Mouse (Mus musculus) cerebellum, adult 11 months (tissue): ENCODE measurements around the gene Fam181a.

Experiments used
- DNase-seq: peaks from one replicate; pipeline ENCODE4 v3.0.0; 2022

Fam181a gene

DNA sequence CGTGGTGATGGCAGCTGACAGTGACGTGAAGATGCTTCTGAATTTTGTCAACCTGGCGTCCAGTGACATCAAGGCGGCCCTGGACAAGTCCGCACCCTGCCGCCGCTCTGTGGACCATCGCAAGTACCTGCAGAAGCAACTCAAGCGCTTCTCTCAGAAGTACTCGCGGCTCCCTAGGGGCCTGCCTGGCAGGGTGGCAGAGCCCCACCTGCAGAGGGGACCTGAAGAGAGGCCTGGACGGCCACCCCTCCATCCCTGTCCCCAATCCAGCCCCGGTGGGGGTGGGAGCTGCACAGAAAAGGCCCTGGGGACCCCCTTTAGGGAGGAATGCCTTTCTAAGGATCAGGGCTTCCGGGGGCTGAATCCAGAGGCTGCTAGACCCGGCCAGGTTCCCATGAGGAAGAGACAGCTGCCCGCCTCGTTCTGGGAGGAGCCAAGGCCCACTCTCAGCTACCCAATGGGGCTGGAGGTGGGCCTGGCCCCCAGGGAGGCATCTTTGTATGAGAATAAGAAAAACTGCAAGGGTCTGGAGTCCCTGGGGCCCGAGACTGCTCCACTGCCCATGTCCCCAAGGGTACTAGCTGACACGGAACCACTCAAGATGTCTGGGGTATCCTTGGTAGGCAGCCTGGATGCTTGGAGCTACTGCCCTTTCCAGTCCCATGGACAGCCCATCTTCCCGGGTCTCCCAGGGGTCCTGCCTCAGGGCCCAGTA lies 5.2 kb downstream of the Fam181a start:
- no peak for DNase-seq

DNA sequence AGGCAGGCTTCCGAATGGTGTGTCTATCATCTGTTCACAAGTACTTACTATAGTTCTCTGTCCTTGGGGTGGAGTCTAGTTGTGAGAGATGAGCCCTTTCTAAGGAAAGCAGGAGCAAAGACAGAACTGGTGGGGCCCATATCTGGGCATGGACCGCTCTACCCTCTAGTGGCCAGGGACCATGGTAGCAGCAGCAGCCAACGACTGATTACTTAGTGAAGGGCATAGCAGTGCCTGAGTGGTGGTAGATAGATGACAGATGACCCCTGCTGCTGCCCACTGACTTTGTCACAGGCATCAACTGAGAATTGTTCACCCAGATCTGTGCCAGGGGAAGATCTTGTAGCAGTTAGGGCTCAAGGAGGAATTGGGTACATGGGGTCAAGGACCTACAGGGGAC lies 12.0 kb downstream of the Fam181a start:
- no peak for DNase-seq

DNA sequence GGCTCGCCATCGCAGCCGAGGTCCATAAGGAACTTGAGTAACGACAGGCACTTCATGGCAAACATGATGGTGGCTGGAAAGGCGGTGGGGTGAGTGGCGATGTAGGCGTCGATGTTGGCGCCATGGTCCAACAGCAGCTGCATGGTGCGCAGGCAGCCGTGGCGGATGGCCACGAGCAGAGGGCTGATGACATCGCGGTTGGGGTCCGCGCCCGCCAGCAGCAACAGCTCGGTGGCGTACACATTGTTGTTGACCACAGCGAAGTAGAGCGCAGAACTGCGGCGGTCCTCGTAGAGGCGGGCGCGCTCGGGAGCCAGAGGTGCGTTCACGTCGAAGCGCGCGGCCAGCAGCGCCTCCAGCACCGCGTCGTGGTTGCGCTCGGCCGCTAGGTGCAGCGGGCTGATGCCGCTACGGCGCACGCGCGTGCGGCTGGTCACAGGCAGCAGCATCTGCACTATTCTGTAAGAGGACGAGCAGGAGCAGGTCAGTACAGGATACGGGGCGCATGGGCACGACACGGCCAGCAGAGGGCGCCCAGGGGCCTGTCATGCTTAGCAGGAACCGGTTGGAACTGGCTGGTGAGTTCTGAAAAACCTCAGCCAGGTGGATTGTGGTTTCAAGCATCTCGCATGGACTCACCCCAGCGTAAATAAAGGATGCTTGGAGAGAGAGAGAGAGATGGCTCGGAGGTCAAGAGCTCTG lies 14.5 kb downstream of the Fam181a start:
- peak; percentile 70 for DNase-seq

DNA sequence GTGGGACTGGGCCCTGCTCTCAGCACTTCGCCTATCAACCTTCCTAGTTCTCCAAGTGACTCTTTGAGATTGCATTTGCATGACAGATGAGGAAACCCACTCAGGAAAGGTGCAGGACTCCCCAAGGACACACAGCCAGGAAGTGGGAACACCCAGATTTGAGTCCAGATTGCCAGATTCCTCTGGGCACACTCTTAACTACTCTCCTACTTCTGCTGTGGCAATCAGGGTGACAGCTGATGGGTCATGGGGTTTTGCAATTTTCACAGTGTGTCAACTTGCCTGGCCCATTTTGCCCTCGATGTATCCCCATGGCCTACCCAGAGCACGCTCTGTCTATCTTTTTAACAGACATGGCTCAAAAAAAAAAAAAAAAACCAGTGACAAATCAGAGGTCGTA lies 15.8 kb downstream of the Fam181a start:
- DNase-seq: no peak

DNA sequence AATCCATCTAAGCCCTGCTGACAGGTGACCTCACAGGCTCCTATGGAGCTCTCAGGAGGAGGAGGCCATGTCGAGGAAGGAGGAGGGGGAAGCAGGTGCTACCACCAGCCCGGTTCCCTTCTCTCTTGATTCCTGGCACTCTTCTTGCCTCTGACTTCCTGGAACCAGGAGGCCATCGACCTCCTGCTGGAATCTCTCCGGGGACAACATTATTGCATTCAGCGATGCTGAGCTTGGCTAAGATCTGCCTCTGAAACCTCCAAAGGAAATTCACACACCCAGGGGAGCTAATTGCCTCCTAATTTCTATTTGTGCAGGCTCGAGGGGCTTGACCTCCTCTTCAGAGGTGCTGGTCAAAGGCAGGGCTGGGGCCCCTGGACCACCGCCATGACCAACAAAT lies 16.3 kb downstream of the Fam181a start:
- DNase-seq: no peak

DNA sequence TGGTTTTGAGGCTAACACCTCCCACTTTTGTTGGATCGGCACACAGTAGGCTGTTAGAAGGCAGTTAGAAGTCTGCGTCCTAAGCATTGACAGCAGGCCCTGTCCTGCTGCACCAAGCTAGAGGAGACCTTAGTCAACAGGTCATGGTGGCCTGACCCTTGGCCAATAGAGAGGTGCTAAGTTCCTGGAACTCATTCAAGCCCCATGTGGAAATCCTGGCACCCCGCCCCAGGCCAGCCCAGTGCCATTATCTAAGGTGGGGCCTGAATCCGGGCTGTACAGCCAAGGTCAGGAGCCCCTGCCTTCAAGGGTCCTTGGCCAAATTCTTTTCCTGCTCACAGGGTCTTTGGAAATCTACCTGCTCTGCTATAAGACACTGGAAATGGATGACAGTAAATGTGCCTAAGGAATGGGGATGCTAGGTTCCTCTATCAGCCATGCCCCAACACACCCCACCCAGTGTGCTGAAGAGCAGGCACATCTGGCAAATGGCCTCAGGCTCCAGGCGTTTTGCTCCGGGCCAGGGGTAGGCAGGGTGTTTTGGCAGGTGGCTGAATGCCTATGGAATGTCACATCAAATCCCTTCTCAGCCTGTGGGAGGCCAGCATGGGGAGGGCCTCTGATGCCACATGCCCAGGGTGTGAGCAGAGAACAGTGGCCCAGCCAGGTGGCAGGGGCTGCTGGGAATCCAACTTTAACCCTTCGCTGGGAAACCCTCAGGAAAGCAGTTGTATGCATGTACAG lies 17.8 kb downstream of the Fam181a start:
- no peak for DNase-seq

DNA sequence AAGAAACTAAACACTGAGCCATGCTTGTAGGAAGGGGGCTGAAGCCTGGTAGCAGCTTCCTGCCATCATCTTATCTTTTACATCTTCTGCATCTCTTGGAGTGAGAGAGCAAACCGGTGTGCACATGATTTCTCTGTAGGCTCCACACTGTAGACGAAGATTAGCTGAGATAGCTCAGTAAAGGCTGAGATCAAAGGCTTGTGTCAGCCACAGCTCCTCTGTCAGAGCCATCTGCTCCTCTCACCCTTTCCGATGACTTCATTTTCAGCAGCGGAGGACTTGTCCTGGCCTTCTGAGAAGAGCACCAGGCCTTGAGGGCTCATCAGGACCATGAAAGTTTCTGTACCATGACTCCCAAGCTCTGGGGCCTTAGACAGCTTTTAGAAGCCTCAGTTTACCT lies 20.7 kb downstream of the Fam181a start:
- DNase-seq: no peak

DNA sequence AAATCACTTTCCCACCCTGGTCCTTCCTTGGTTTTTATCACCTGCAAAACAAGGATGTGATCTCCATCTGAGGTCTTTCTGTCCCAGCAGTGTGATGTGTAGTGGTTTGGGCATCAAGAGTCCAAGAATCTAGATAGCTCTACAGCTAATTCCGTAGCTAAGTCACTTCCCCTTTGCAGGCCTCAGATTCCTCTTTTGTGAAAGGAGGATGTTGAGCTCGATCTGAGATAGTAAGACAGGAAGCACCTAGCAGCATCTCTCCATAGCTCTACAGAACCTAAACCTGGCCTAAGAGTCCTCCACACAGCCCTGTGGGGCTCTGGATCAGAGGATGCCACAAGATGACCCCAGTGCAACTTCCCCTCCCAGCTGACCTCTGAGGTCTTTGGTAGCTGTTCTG lies 22.1 kb downstream of the Fam181a start:
- DNase-seq: no peak

DNA sequence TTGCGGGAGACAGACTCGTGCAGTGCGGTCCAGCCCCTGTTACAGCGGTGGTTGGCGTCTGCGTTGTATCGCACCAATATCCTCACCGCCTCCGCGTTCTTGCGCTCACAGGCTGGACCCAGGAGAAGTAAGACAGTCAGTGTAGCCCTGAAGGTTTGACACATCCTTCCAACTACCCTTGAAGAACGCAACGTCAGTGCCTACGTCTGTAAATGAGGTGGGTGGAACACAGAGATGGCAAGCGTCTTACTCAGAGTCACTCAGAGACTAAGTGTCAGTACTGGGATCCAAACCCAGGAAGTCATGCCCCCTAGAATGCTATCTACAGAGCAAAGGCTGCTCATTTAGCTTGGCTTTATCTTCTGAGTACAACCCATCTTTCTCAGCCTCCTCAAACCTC lies 22.7 kb downstream of the Fam181a start:
- no peak for DNase-seq

DNA sequence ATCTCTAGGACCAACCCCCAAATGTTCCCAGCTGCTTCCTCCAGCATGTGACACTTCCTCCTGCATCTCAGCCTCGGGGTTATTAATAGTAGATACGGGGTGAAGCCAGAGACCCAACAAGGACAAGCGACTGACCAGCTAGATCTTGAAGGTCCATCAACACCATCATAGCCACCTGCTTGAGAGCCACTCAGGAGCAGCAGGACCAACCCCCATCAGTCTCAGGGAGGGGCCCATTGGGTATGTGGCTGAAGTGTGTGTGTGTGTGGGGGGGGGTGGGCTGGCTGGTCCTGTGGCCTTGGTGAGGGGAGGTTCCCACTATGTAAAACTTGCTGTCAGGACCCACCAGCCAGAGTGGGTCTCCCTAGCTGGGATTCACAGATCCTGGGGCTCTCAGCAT lies 26.0 kb downstream of the Fam181a start:
- no peak for DNase-seq

DNA sequence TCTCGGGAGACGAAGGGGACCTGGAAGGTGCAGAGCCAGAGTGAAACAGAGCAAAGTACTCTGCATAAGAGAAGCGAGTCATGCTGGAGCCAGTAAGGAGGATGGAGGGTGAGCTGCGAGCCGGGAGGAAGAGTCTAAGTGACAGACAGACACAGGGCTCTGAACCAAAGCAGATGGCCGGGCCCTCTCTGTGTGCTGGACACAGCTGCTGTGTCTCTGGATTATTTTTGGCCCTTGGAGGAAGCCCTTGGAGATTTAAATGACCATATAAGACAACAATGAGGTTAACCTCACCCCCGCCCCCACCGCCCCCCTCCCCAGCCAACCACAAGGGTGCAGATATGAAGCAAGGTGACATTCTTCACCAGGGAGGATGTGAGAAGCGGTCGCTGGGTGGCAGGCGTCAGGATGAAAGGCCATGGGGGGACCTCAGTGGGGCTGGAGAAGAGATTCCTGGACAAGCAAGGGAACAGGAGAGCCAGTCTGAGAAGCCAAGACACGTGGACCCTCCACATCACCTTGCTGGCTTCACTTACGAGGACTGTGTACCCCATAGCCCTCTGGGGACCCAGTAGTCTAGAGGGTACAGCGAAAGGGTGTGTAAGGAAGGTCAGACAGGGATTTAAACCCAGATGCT lies 27.5 kb downstream of the Fam181a start:
- DNase-seq: no peak

DNA sequence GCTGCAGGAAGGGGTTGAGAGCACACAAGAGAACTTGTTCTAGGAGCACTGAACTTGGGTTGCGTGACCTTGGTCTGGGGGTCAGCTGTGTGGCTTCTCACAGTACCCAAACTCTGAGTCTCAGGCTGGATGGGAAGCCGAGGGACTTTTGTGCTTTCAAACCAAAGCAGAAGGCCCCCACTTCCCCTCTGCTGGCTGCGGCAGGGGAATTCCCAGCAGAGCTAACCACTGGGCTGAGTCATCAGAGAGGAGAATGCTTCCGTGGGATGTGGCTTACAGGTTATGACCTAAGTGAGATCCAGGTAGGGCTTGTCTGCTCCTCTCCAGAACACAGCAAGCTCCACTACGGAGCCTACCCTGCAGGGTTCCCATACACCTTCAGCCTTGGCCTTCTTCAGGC lies 30.4 kb downstream of the Fam181a start:
- DNase-seq: no peak

DNA sequence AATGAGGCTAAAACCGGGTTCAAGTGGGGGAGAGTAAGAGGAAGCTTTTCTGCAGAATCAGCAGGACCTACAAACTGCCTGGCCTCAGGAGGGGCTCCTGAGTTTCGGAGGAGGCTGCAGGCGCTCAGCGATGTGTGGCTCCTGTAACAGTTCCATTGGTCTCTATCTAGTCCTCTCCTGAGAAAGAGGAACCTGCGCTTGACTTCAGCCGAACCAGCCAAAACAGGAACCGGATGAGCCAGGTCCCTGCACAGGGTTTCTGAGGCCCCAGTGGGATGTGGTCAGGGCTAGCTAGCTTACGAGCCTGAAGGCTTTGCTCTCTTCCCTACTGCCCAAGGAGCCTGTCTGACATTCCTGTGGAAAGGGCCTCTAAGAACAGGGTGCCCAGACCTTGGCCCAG lies 32.7 kb downstream of the Fam181a start:
- no peak for DNase-seq

DNA sequence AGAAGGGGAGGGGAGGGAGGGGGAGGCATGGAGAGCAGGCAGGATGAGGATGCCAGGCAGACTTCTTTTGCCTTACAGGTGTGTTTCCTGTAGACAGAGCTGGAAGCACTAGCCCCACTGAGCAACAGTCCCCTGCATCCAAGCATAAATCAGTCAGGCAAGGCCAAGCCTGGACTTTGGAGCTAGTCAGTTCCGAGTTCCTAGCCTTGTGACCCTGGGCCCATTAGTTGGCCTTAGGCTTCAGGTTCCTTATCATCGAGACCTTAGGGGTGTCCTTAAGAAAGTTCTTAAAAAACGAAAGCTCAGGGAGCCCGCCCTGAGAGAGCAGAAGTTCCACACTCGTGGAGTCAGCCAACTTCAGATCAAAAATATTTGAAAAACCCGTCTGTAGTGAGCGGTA lies 34.2 kb downstream of the Fam181a start:
- no peak for DNase-seq

DNA sequence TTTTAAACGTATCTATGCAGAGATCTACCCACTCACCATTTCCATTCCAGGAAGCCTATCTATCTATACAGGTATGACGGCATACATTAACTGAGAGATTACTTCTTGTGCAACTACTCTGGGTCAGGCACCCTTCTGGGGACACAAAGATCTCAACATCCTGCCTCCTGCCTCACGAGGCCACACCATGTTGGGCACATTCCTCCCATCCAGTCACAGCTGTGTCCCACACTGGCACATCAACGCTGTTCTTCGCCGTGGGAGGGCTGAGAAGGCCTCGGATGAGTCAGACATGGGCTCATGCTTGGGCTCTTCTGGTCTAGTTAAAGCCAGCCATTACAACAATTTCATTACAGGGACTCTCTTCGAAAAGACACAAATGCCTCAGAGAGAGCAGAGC lies 36.2 kb downstream of the Fam181a start:
- DNase-seq: no peak

DNA sequence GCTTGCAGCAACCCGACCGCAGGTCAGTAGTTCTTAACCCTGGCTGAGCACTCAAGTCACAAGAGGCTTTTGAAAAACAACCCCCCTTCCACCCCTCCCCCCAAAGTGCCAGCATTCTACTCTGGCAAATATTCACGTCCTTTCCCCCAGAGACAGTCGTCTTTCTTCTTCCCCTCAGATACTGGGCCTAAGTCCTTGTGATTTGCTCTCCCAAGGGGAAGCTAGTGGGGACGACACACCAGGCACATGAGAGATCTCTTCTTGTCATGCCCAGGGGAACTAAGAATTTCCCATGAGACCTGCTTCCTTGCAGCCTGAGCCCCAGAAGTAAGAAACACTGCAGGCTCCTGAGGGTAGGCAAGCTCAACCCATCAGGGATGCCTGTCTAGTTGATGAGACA lies 36.6 kb downstream of the Fam181a start:
- DNase-seq: no peak

DNA sequence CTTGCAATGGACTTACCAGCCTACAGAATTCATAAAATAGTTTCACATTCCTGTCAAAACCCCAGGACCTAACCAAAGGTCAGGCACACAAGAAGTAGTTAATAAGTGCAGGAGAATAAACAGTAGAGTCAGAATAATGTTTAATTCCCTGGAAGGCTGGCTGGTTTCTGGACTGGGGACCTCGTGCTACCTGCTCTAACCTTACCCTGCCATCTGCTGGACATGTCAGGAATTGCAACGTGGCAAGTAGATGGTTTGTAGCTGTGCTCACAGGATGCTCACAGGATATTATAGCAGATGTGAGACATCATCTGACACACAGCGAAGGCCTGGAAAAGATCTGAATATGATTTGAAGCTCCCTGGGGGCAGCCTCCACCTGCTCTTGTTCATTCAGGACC lies 37.7 kb downstream of the Fam181a start:
- DNase-seq: peak; percentile 63

DNA sequence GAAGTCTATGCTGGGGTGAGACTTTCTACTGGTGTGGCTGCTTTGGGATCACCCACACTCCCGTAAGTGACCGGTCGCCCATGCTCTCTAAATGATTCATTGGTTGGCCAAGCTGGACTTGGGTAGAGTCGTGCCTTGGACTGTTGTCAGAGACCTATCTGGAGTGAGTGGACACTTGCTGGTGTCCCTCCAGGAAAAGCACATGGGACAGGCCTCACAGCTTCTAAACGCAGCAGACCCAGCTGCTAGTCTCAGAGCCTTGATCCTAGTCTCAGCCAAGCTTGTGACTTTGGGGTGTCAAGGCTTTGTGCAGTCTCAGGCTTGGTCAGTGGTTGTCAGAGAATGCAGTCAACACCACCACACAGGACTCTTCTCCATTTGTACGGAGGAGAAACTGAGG lies 42.0 kb downstream of the Fam181a start:
- no peak for DNase-seq

DNA sequence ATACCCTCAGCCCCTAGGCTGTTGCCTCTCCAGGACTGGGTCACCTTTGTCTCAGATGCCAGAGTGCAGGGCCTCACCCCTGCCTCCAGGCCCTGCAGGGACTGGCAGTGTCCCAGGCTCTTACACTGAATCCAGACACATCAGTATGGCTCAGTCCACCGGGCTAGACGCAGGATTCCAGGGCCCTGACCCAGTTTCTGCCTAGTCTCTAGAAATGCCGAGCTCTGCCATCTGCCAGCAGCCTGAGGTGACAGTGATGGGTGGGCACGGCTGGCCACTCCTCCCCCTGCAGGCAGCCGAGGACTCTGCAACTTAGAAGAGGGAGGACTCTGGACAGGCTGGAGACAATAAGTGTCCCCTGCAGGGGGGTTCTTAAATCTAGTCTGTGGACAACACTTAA lies 42.8 kb downstream of the Fam181a start:
- DNase-seq: peak; percentile 54

DNA sequence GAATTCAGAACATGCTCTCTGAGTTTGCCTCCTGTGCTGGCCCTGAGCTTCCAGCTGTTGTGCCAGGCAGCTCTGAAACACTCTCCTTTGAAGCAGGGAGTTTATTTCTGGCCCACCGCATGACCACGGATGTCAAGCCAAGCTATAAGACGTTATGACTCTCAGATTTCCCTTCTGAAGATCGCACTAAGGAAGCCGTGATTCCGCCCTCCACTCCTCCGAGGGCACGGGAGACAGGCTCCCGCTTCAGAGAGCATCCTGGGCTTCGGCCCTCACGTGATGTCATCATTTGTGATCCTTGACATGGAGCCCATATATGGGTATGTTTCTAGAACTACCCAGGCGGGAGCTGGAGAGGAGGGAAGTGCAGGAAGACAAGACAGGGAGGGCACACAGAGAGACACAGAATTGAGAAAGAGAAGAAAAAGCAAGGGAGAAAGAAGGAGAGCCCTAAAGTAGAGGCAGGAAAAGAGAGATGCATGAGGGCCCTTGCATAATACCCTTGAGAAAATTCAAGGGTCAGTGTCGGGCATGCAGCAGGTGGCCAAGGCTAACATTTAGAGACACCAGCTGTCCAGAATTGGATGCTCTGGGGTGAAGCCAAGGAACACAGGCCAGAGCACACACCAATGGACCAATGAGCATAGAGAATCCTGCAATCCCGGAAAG lies 45.1 kb downstream of the Fam181a start, which contains the start of gene Asb2:
Gene Asb2, minus strand, starts transcription at position 256 of the 669 bp plus-strand sequence.
- DNase-seq: no peak

DNA sequence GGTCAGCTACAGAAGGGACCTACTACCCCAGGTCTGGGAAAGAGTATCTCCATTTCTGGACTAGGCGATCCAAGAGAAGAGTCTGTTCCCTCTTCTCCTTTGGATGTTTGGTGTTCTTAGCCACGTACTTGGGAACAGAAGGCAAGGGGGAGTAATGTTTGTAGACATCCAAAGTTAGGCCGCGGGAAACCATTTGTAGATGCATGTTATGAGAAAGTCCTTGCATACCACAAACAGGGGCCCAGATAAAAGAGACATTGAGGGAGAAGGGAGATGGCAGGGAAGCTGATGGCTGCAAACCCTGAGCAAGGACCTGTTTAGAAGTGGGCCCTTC lies 45.6 kb downstream of the Fam181a start:
- no peak for DNase-seq

DNA sequence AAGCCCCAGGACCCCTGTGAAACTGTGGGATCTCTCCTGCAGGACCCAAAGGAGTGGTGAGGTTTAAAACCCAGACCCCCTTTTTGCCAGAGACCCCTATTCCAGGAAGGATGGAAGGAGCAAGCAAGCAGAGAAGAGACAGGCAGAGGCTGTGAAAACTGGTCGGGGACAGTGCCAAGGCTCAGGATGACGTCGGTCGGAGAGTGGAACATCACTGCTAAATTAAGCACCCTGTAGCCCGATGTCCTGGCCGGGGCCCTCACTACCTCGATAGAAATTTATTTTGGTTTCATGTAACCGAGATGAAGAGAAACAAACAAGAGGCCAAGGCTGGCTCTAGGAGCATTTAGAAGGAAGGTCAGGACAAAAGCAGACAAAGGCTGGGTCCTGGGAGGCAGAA lies 47.4 kb downstream of the Fam181a start:
- no peak for DNase-seq
